Mouse (Mus musculus): ENCODE data around the gene Olfr736.

DNA sequence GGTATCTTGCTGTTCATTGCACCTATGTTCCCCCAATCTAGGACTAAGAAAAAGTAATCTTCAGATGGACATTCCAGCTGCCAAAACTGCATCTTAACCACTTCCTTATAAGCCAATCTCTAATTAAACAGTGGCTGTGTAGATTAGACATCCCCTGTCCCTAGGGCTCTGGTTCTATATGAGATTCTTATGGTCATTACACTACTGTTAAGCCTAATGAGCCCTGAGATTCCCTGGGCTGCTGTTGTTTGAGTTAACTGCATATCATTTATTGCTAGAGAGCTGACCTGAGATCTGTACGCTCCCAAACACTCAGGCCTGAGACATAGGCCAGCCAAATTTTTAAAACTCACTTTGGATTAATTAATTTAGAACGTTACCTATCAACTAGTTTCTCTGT lies 32.2 kb upstream of the Olfr736 start, which contains the start of gene Olfr735:
- TF ChIP-seq POLR2A (IDR thresholded peaks at IDR 0.05; ENCODE audit: insufficient read depth, low read length): no peak
- TF ChIP-seq CTCF (IDR thresholded peaks at IDR 0.05; ENCODE audit: low read depth, low read length): no peak
- TF ChIP-seq EP300 (IDR thresholded peaks at IDR 0.05; ENCODE audit: insufficient read depth, low read depth, low read length): no peak
